Mouse (Mus musculus): ENCODE data around the gene Fbxw16.
"Not testable (repeated sequence)": the region's sequence is repeated elsewhere in the genome, so short reads cannot be mapped to it uniquely, and the experiment has no call there.

DNA sequence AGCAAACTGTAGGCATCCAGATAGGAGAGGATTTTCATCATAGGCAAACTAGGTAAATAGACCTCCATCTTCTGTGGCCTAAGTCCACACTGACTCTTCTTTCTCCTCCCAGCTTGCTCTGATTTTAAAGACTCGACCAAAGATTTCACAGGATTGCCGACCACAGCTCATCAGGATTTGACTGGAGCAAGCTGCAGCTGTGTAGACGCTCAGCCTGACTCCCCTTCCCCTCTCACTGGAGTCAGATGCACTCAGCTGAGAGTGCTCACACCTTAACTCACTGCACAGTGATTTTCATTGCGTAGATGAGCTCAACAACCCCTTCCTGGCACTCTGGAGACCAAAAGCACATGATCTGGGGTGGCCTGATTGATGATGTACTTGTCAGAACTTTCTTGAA, 44.7 kb downstream of the Fbxw16 start, which contains the start of gene Fbxw22:
- not testable (repeated sequence) for TF ChIP-seq CTCF (conservative IDR thresholded peaks at IDR 0.05; ENCODE audit: low read length); POU5F1 (IDR thresholded peaks at IDR 0.05; ENCODE audit: borderline replicate concordance, low read length); NANOG (IDR thresholded peaks at IDR 0.05; ENCODE audit: borderline replicate concordance, low read length)
